Mouse (Mus musculus): ENCODE measurements around the gene Ncoa1. TPM values are rescaled to one million over a fixed set of nuclear protein-coding genes. Genes with fewer than 3 reads are reported as not detected.
"Not testable (repeated sequence)": the region's sequence is repeated elsewhere in the genome, so short reads cannot be mapped to it uniquely, and the experiment has no call there.

Ncoa1 gene
- total RNA-seq, 1 experiment from 2014 or later: 50.9 TPM

GRCm38 (mm10) chr12:4252742-4253655 lies 224.0 kb downstream of the Ncoa1 start:
- ATAC-seq (ENCODE audit: extremely low read depth, insufficient number of reproducible peaks, low FRiP score, poor library complexity, severe bottlenecking): no peak

- ATAC-seq (ENCODE audit: extremely low read depth, insufficient number of reproducible peaks, low FRiP score, poor library complexity, severe bottlenecking): no peak
These were observed 227.2 kb downstream of the Ncoa1 start for GRCm38 (mm10) chr12:4249786-4250185.

- ATAC-seq (ENCODE audit: extremely low read depth, insufficient number of reproducible peaks, low FRiP score, poor library complexity, severe bottlenecking): no peak
These were observed 231.2 kb downstream of the Ncoa1 start for GRCm38 (mm10) chr12:4245742-4246141.

- ATAC-seq (ENCODE audit: extremely low read depth, insufficient number of reproducible peaks, low FRiP score, poor library complexity, severe bottlenecking): no peak
These were observed 233.2 kb downstream of the Ncoa1 start for GRCm38 (mm10) chr12:4243805-4244204.

GRCm38 (mm10) chr12:4240281-4240680 lies 236.7 kb downstream of the Ncoa1 start:
- ATAC-seq (ENCODE audit: extremely low read depth, insufficient number of reproducible peaks, low FRiP score, poor library complexity, severe bottlenecking): not testable (repeated sequence)

GRCm38 (mm10) chr12:4237481-4237880 lies 239.5 kb downstream of the Ncoa1 start:
- no peak for ATAC-seq (ENCODE audit: extremely low read depth, insufficient number of reproducible peaks, low FRiP score, poor library complexity, severe bottlenecking)

- peak; percentile 94 for ATAC-seq (ENCODE audit: extremely low read depth, insufficient number of reproducible peaks, low FRiP score, poor library complexity, severe bottlenecking)
These were observed 243.1 kb downstream of the Ncoa1 start, which contains the start of the genes Ptrhd1 and Cenpo for GRCm38 (mm10) chr12:4233572-4234508. Ptrhd1 (plus strand) TSS chr12:4234027. Cenpo (minus strand) TSS chr12:4234294.

- ATAC-seq (ENCODE audit: extremely low read depth, insufficient number of reproducible peaks, low FRiP score, poor library complexity, severe bottlenecking): no peak
These were observed 244.2 kb downstream of the Ncoa1 start for GRCm38 (mm10) chr12:4232777-4233176.

GRCm38 (mm10) chr12:4230156-4230555 lies 246.8 kb downstream of the Ncoa1 start:
- ATAC-seq (ENCODE audit: extremely low read depth, insufficient number of reproducible peaks, low FRiP score, poor library complexity, severe bottlenecking): no peak

- ATAC-seq (ENCODE audit: extremely low read depth, insufficient number of reproducible peaks, low FRiP score, poor library complexity, severe bottlenecking): no peak
These were observed 264.1 kb downstream of the Ncoa1 start for GRCm38 (mm10) chr12:4212908-4213307.

- ATAC-seq (ENCODE audit: extremely low read depth, insufficient number of reproducible peaks, low FRiP score, poor library complexity, severe bottlenecking): peak; percentile 45; the same call in 1 of the 2 replicates
These were observed 265.8 kb downstream of the Ncoa1 start for GRCm38 (mm10) chr12:4211174-4211573.

GRCm38 (mm10) chr12:4209196-4209595 lies 267.8 kb downstream of the Ncoa1 start:
- ATAC-seq (ENCODE audit: extremely low read depth, insufficient number of reproducible peaks, low FRiP score, poor library complexity, severe bottlenecking): no peak

GRCm38 (mm10) chr12:4208405-4209133 lies 268.4 kb downstream of the Ncoa1 start:
- ATAC-seq (ENCODE audit: extremely low read depth, insufficient number of reproducible peaks, low FRiP score, poor library complexity, severe bottlenecking): peak; percentile 79

GRCm38 (mm10) chr12:4206106-4206505 lies 270.9 kb downstream of the Ncoa1 start:
- ATAC-seq (ENCODE audit: extremely low read depth, insufficient number of reproducible peaks, low FRiP score, poor library complexity, severe bottlenecking): no peak

GRCm38 (mm10) chr12:4202206-4202605 lies 274.8 kb downstream of the Ncoa1 start:
- ATAC-seq (ENCODE audit: extremely low read depth, insufficient number of reproducible peaks, low FRiP score, poor library complexity, severe bottlenecking): no peak

- no peak for ATAC-seq (ENCODE audit: extremely low read depth, insufficient number of reproducible peaks, low FRiP score, poor library complexity, severe bottlenecking)
These were observed 275.4 kb downstream of the Ncoa1 start for GRCm38 (mm10) chr12:4201454-4202200.

GRCm38 (mm10) chr12:4199271-4199670 lies 277.7 kb downstream of the Ncoa1 start:
- ATAC-seq (ENCODE audit: extremely low read depth, insufficient number of reproducible peaks, low FRiP score, poor library complexity, severe bottlenecking): no peak

- no peak for ATAC-seq (ENCODE audit: extremely low read depth, insufficient number of reproducible peaks, low FRiP score, poor library complexity, severe bottlenecking)
These were observed 278.3 kb downstream of the Ncoa1 start for GRCm38 (mm10) chr12:4198702-4199101.
